Mouse (Mus musculus): ENCODE measurements around the gene Ralgps1. TPM values are rescaled to one million over a fixed set of nuclear protein-coding genes. Genes with fewer than 3 reads are reported as not detected.

Gene Ralgps1
- polyA plus RNA-seq, 1 experiment from 2014 or later = 27.2 TPM

GRCm38 (mm10) chr2:33295115-33295514, 76.2 kb downstream of the Ralgps1 start:
- Histone ChIP-seq H3K27me3 (no peaks in the 10 kb centered on the region), H3K9ac (no peak overlapping the region), H3K4me3 (no peak overlapping the region), H3K9me3 (replicated peaks) (no peaks in the 10 kb centered on the region), H3K4me2 (no peak overlapping the region), H3K27ac (no peak overlapping the region), H3K36me3 (ENCODE audit: poor library complexity, severe bottlenecking) (peaks cover 22% of the 10 kb centered on the region), H3K4me1 (0 out of 2 replicates have a peak, but pooled peaks cover under 1% of the 10 kb centered on the region)
- no peak for ATAC-seq
- WGBS = 89% methylated on average over 5 of the region's 5 CpGs

GRCm38 (mm10) chr2:33292057-33292456, 79.2 kb downstream of the Ralgps1 start:
- ATAC-seq = no peak
- Histone ChIP-seq H3K4me3 (no peak overlapping the region), H3K9me3 (replicated peaks) (no peaks in the 10 kb centered on the region; the same call in 1 of the 2 replicates), H3K9ac (no peak overlapping the region), H3K4me2 (no peak overlapping the region), H3K27ac (no peak overlapping the region), H3K36me3 (ENCODE audit: poor library complexity, severe bottlenecking) (peaks cover 34% of the 10 kb centered on the region), H3K27me3 (no peaks in the 10 kb centered on the region), H3K4me1 (no peaks in the 10 kb centered on the region)
- 95% methylated on average over 2 of the region's 2 CpGs for WGBS

GRCm38 (mm10) chr2:33290491-33290890, 80.8 kb downstream of the Ralgps1 start:
- no peaks in the 10 kb centered on the region; the same call in 1 of the 2 replicates for H3K9me3 ChIP-seq (replicated peaks)
- no peak overlapping the region for H3K27ac ChIP-seq
- no peak overlapping the region for H3K4me2 ChIP-seq
- no peak for ATAC-seq
- no peak overlapping the region for H3K4me3 ChIP-seq
- peaks cover 27% of the 10 kb centered on the region for H3K36me3 ChIP-seq (ENCODE audit: poor library complexity, severe bottlenecking)
- peaks cover 2% of the 10 kb centered on the region; the same call in 1 of the 2 replicates for H3K4me1 ChIP-seq
- WGBS = 90% methylated on average over 8 of the region's 8 CpGs
- no peaks in the 10 kb centered on the region for H3K27me3 ChIP-seq
- H3K9ac ChIP-seq = no peak overlapping the region

GRCm38 (mm10) chr2:33288837-33289236, 82.4 kb downstream of the Ralgps1 start:
- H3K27me3 ChIP-seq = no peaks in the 10 kb centered on the region
- H3K4me1 ChIP-seq = peaks cover 3% of the 10 kb centered on the region; the same call in 1 of the 2 replicates
- no peak overlapping the region for H3K27ac ChIP-seq
- H3K9me3 ChIP-seq (replicated peaks) = no peaks in the 10 kb centered on the region; the same call in 1 of the 2 replicates
- 91% methylated on average over 5 of the region's 5 CpGs for WGBS
- no peak overlapping the region for H3K4me3 ChIP-seq
- no peak for ATAC-seq
- H3K36me3 ChIP-seq (ENCODE audit: poor library complexity, severe bottlenecking) = peaks cover 30% of the 10 kb centered on the region
- H3K4me2 ChIP-seq = no peak overlapping the region
- H3K9ac ChIP-seq = no peak overlapping the region

- H3K27ac ChIP-seq = no peak overlapping the region
- H3K4me2 ChIP-seq = no peak overlapping the region
- no peaks in the 10 kb centered on the region for H3K27me3 ChIP-seq
- H3K36me3 ChIP-seq (ENCODE audit: poor library complexity, severe bottlenecking) = peaks cover 42% of the 10 kb centered on the region
- no peaks in the 10 kb centered on the region; the same call in 1 of the 2 replicates for H3K9me3 ChIP-seq (replicated peaks)
- no peak overlapping the region for H3K9ac ChIP-seq
- ATAC-seq = no peak
- 79% methylated on average over 2 of the region's 2 CpGs for WGBS
- H3K4me1 ChIP-seq = peaks cover 3% of the 10 kb centered on the region; the same call in 1 of the 2 replicates
- H3K4me3 ChIP-seq = no peak overlapping the region
Measured at GRCm38 (mm10) chr2:33283674-33284073, 87.6 kb downstream of the Ralgps1 start.

- no peaks in the 10 kb centered on the region for H3K27me3 ChIP-seq
- H3K9me3 ChIP-seq (replicated peaks) = no peaks in the 10 kb centered on the region; the same call in 1 of the 2 replicates
- H3K9ac ChIP-seq = no peak overlapping the region
- H3K36me3 ChIP-seq (ENCODE audit: poor library complexity, severe bottlenecking) = peaks cover 37% of the 10 kb centered on the region
- H3K4me2 ChIP-seq = no peak overlapping the region
- H3K27ac ChIP-seq = no peak overlapping the region
- WGBS = 83% methylated on average over 4 of the region's 4 CpGs
- ATAC-seq = no peak
- no peak overlapping the region for H3K4me3 ChIP-seq
- H3K4me1 ChIP-seq = peaks cover 3% of the 10 kb centered on the region; the same call in 1 of the 2 replicates
Measured at GRCm38 (mm10) chr2:33282877-33283276, 88.4 kb downstream of the Ralgps1 start.

- peaks cover 3% of the 10 kb centered on the region; the same call in 1 of the 2 replicates for H3K4me1 ChIP-seq
- H3K4me3 ChIP-seq = no peak overlapping the region
- no peak overlapping the region for H3K27ac ChIP-seq
- peaks cover 33% of the 10 kb centered on the region for H3K36me3 ChIP-seq (ENCODE audit: poor library complexity, severe bottlenecking)
- H3K27me3 ChIP-seq = no peaks in the 10 kb centered on the region
- no peaks in the 10 kb centered on the region for H3K9me3 ChIP-seq (replicated peaks)
- ATAC-seq = no peak
- H3K4me2 ChIP-seq = no peak overlapping the region
- 89% methylated on average over 5 of the region's 5 CpGs for WGBS
- no peak overlapping the region for H3K9ac ChIP-seq
Measured at GRCm38 (mm10) chr2:33281807-33282206, 89.5 kb downstream of the Ralgps1 start.

- WGBS = 88% methylated on average over 2 of the region's 2 CpGs
- Histone ChIP-seq H3K9me3 (replicated peaks) (no peaks in the 10 kb centered on the region), H3K27ac (no peak overlapping the region), H3K27me3 (no peaks in the 10 kb centered on the region), H3K4me1 (peaks cover 1% of the 10 kb centered on the region; the same call in 1 of the 2 replicates), H3K36me3 (ENCODE audit: poor library complexity, severe bottlenecking) (peaks cover 33% of the 10 kb centered on the region), H3K4me2 (no peak overlapping the region), H3K9ac (no peak overlapping the region), H3K4me3 (no peak overlapping the region)
- no peak for ATAC-seq
Measured at GRCm38 (mm10) chr2:33280525-33280924, 90.8 kb downstream of the Ralgps1 start.

- 91% methylated on average over 10 of the region's 10 CpGs for WGBS
- Histone ChIP-seq H3K4me1 (no peaks in the 10 kb centered on the region), H3K27me3 (no peaks in the 10 kb centered on the region), H3K4me2 (no peak overlapping the region), H3K36me3 (ENCODE audit: poor library complexity, severe bottlenecking) (peaks cover 36% of the 10 kb centered on the region), H3K9me3 (replicated peaks) (no peaks in the 10 kb centered on the region), H3K9ac (no peak overlapping the region), H3K4me3 (no peak overlapping the region), H3K27ac (no peak overlapping the region)
- no peak for ATAC-seq
Measured at GRCm38 (mm10) chr2:33279758-33280157, 91.5 kb downstream of the Ralgps1 start.

- Histone ChIP-seq H3K27me3 (no peaks in the 10 kb centered on the region), H3K9ac (no peak overlapping the region), H3K4me3 (no peak overlapping the region), H3K36me3 (ENCODE audit: poor library complexity, severe bottlenecking) (peaks cover 28% of the 10 kb centered on the region; the same call in 1 of the 2 replicates), H3K4me1 (peaks cover 5% of the 10 kb centered on the region), H3K27ac (no peak overlapping the region), H3K9me3 (replicated peaks) (no peaks in the 10 kb centered on the region), H3K4me2 (no peak overlapping the region)
- no peak for ATAC-seq
- WGBS = 87% methylated on average over 12 of the region's 12 CpGs
Measured at GRCm38 (mm10) chr2:33274719-33275490, 96.4 kb downstream of the Ralgps1 start.

GRCm38 (mm10) chr2:33272665-33273439, 98.4 kb downstream of the Ralgps1 start:
- no peak overlapping the region for H3K9ac ChIP-seq
- H3K27me3 ChIP-seq = no peaks in the 10 kb centered on the region
- H3K4me3 ChIP-seq = no peak overlapping the region
- no peak overlapping the region for H3K4me2 ChIP-seq
- peaks cover 36% of the 10 kb centered on the region; the same call in 1 of the 2 replicates for H3K36me3 ChIP-seq (ENCODE audit: poor library complexity, severe bottlenecking)
- H3K9me3 ChIP-seq (replicated peaks) = no peaks in the 10 kb centered on the region
- peaks cover 6% of the 10 kb centered on the region for H3K4me1 ChIP-seq
- no peak overlapping the region for H3K27ac ChIP-seq
- no peak for ATAC-seq
- 87% methylated on average over 4 of the region's 4 CpGs for WGBS

- 40% methylated on average over 1 of the region's 1 CpGs for WGBS
- Histone ChIP-seq H3K9me3 (replicated peaks) (no peaks in the 10 kb centered on the region), H3K9ac (no peak overlapping the region), H3K27ac (no peak overlapping the region), H3K4me3 (no peak overlapping the region), H3K36me3 (ENCODE audit: poor library complexity, severe bottlenecking) (peaks cover 34% of the 10 kb centered on the region; the same call in 1 of the 2 replicates), H3K27me3 (no peaks in the 10 kb centered on the region), H3K4me1 (peaks cover 19% of the 10 kb centered on the region), H3K4me2 (no peak overlapping the region)
- no peak for ATAC-seq
Measured at GRCm38 (mm10) chr2:33271511-33271910, 99.8 kb downstream of the Ralgps1 start.

All from forebrain, embryonic 13.5 days (tissue).